Mouse (Mus musculus): ENCODE measurements around the gene Park7. TPM values are rescaled to one million over a fixed set of nuclear protein-coding genes. Genes with fewer than 3 reads are reported as not detected.
A peak's percentile ranks its signal among the peaks of the same experiment; 100 is the strongest.
"Not testable (repeated sequence)": the region's sequence is repeated elsewhere in the genome, so short reads cannot be mapped to it uniquely, and the experiment has no call there.

Gene Park7
- polyA plus RNA-seq, 1 experiment from 2014 or later = 393 TPM

- no peaks in the 10 kb centered on the region for H3K36me3 ChIP-seq
- peaks cover 26% of the 10 kb centered on the region for H3K4me1 ChIP-seq
- no peaks in the 10 kb centered on the region for H3K9me3 ChIP-seq (replicated peaks)
- no peak overlapping the region for H3K9ac ChIP-seq
- H3K27ac ChIP-seq = peak overlapping the region; percentile 82
- WGBS = 36% methylated on average over 20 of the region's 20 CpGs
- no peak overlapping the region for H3K4me3 ChIP-seq (replicated peaks)
- ATAC-seq (replicated peaks; ENCODE audit: low FRiP score) = 0 out of 2 replicates have a peak, but pooled peaks have one; percentile 16
- H3K27me3 ChIP-seq = no peaks in the 10 kb centered on the region
- H3K4me2 ChIP-seq = peak overlapping the region; percentile 35
Observed at GRCm38 (mm10) chr4:150889273-150889954, 24.8 kb downstream of the Park7 start.

- no peak overlapping the region for H3K4me2 ChIP-seq
- no peaks in the 10 kb centered on the region for H3K27me3 ChIP-seq
- ATAC-seq (replicated peaks; ENCODE audit: low FRiP score) = no peak
- H3K4me3 ChIP-seq (replicated peaks) = no peak overlapping the region
- 65% methylated on average over 4 of the region's 4 CpGs for WGBS
- peak overlapping the region; percentile 45; the same call in 1 of the 2 replicates for H3K27ac ChIP-seq
- no peaks in the 10 kb centered on the region for H3K36me3 ChIP-seq
- H3K9me3 ChIP-seq (replicated peaks) = no peaks in the 10 kb centered on the region
- H3K4me1 ChIP-seq = peaks cover 26% of the 10 kb centered on the region
- H3K9ac ChIP-seq = no peak overlapping the region
Observed at GRCm38 (mm10) chr4:150888492-150888891, 25.7 kb downstream of the Park7 start.

- Histone ChIP-seq H3K27me3 (no peaks in the 10 kb centered on the region), H3K9me3 (replicated peaks) (no peaks in the 10 kb centered on the region), H3K4me3 (replicated peaks) (no peak overlapping the region), H3K27ac (peak overlapping the region; percentile 45; the same call in 1 of the 2 replicates), H3K4me1 (peaks cover 26% of the 10 kb centered on the region), H3K4me2 (no peak overlapping the region), H3K9ac (no peak overlapping the region), H3K36me3 (no peaks in the 10 kb centered on the region)
- ATAC-seq (replicated peaks; ENCODE audit: low FRiP score) = no peak
- WGBS = 77% methylated on average over 5 of the region's 5 CpGs
Observed at GRCm38 (mm10) chr4:150887903-150888302, 26.3 kb downstream of the Park7 start.

- Histone ChIP-seq H3K27me3 (no peaks in the 10 kb centered on the region), H3K4me1 (no peaks in the 10 kb centered on the region), H3K36me3 (peaks cover 4% of the 10 kb centered on the region; the same call in 1 of the 2 replicates), H3K4me2 (no peak overlapping the region), H3K27ac (no peak overlapping the region), H3K4me3 (replicated peaks) (no peak overlapping the region), H3K9me3 (replicated peaks) (peaks cover 21% of the 10 kb centered on the region), H3K9ac (no peak overlapping the region)
- no peak for ATAC-seq (replicated peaks; ENCODE audit: low FRiP score)
- WGBS = 89% methylated on average over 5 of the region's 5 CpGs
Observed at GRCm38 (mm10) chr4:150882632-150883031, 31.6 kb downstream of the Park7 start.

- WGBS = 90% methylated on average over 5 of the region's 5 CpGs
- H3K4me1 ChIP-seq = no peaks in the 10 kb centered on the region
Observed at GRCm38 (mm10) chr4:150880364-150880763, 33.9 kb downstream of the Park7 start.

GRCm38 (mm10) chr4:150879631-150880030 lies 34.6 kb downstream of the Park7 start:
- H3K27ac ChIP-seq = no peak overlapping the region
- no peak for ATAC-seq (replicated peaks; ENCODE audit: low FRiP score)
- WGBS = 93% methylated on average over 22 of the region's 22 CpGs
- no peak overlapping the region for H3K9ac ChIP-seq
- H3K27me3 ChIP-seq = no peaks in the 10 kb centered on the region
- H3K4me2 ChIP-seq = no peak overlapping the region
- no peaks in the 10 kb centered on the region for H3K4me1 ChIP-seq
- H3K36me3 ChIP-seq = peaks cover 4% of the 10 kb centered on the region; the same call in 1 of the 2 replicates
- H3K9me3 ChIP-seq (replicated peaks) = peaks cover 21% of the 10 kb centered on the region
- no peak overlapping the region for H3K4me3 ChIP-seq (replicated peaks)

More at GRCm38 (mm10) chr4:150880364-150880763, 33.9 kb downstream of the Park7 start:
- Histone ChIP-seq H3K27ac (no peak overlapping the region), H3K27me3 (no peaks in the 10 kb centered on the region), H3K36me3 (peaks cover 4% of the 10 kb centered on the region; the same call in 1 of the 2 replicates), H3K9ac (no peak overlapping the region), H3K4me3 (replicated peaks) (no peak overlapping the region), H3K9me3 (replicated peaks) (peaks cover 21% of the 10 kb centered on the region), H3K4me2 (no peak overlapping the region)
- ATAC-seq (replicated peaks; ENCODE audit: low FRiP score) = no peak

GRCm38 (mm10) chr4:150875393-150875792 lies 38.8 kb downstream of the Park7 start:
- Histone ChIP-seq H3K4me3 (replicated peaks) (no peak overlapping the region), H3K9ac (no peak overlapping the region), H3K27ac (no peak overlapping the region), H3K4me2 (no peak overlapping the region), H3K36me3 (peaks cover 4% of the 10 kb centered on the region; the same call in 1 of the 2 replicates), H3K4me1 (peaks cover 22% of the 10 kb centered on the region), H3K9me3 (replicated peaks) (peaks cover 21% of the 10 kb centered on the region), H3K27me3 (no peaks in the 10 kb centered on the region)
- 81% methylated on average over 10 of the region's 10 CpGs for WGBS
- no peak for ATAC-seq (replicated peaks; ENCODE audit: low FRiP score)

- not testable (repeated sequence) for H3K27me3 ChIP-seq; ATAC-seq (replicated peaks; ENCODE audit: low FRiP score)
Observed at GRCm38 (mm10) chr4:150874416-150874815, 39.8 kb downstream of the Park7 start.

GRCm38 (mm10) chr4:150872681-150873080 lies 41.6 kb downstream of the Park7 start:
- no peak overlapping the region for H3K9ac ChIP-seq
- no peaks in the 10 kb centered on the region for H3K27me3 ChIP-seq
- 65% methylated on average over 8 of the region's 8 CpGs for WGBS
- H3K4me2 ChIP-seq = no peak overlapping the region
- peaks cover 33% of the 10 kb centered on the region for H3K4me1 ChIP-seq
- 0 out of 2 replicates have a peak overlapping the region, but pooled peaks have one; percentile 7 for H3K27ac ChIP-seq
- no peak overlapping the region for H3K4me3 ChIP-seq (replicated peaks)
- no peaks in the 10 kb centered on the region for H3K9me3 ChIP-seq (replicated peaks)
- H3K36me3 ChIP-seq = peaks cover 9% of the 10 kb centered on the region
- ATAC-seq (replicated peaks; ENCODE audit: low FRiP score) = no peak

More at GRCm38 (mm10) chr4:150874416-150874815, 39.8 kb downstream of the Park7 start:
- Histone ChIP-seq H3K4me1 (peaks cover 32% of the 10 kb centered on the region), H3K9me3 (replicated peaks) (peaks cover 14% of the 10 kb centered on the region)
- H3K36me3 ChIP-seq; H3K27ac ChIP-seq; H3K4me3 ChIP-seq (replicated peaks); H3K4me2 ChIP-seq; H3K9ac ChIP-seq: not testable (repeated sequence)
- WGBS = 74% methylated on average over 4 of the region's 4 CpGs

GRCm38 (mm10) chr4:150872139-150872651 lies 42.0 kb downstream of the Park7 start:
- Histone ChIP-seq H3K4me2 (no peak overlapping the region), H3K4me1 (peaks cover 33% of the 10 kb centered on the region), H3K9me3 (replicated peaks) (no peaks in the 10 kb centered on the region), H3K27me3 (no peaks in the 10 kb centered on the region), H3K36me3 (peaks cover 14% of the 10 kb centered on the region), H3K9ac (0 out of 2 replicates have a peak overlapping the region, but pooled peaks have one; percentile 19), H3K4me3 (replicated peaks) (no peak overlapping the region), H3K27ac (peak overlapping the region; percentile 7; the same call in 1 of the 2 replicates)
- 0 out of 2 replicates have a peak, but pooled peaks have one; percentile 18 for ATAC-seq (replicated peaks; ENCODE audit: low FRiP score)
- 34% methylated on average over 9 of the region's 9 CpGs for WGBS

- H3K36me3 ChIP-seq = peaks cover 20% of the 10 kb centered on the region
- H3K27me3 ChIP-seq = no peaks in the 10 kb centered on the region
- H3K9me3 ChIP-seq (replicated peaks) = no peaks in the 10 kb centered on the region
- H3K9ac ChIP-seq = 0 out of 2 replicates have a peak overlapping the region, but pooled peaks have one; percentile 19
- no peak overlapping the region for H3K4me3 ChIP-seq (replicated peaks)
- peak overlapping the region; percentile 7 for H3K27ac ChIP-seq
- H3K4me1 ChIP-seq = peaks cover 33% of the 10 kb centered on the region
- ATAC-seq (replicated peaks; ENCODE audit: low FRiP score) = peak; percentile 47; the same call in 1 of the 2 replicates
- 38% methylated on average over 10 of the region's 10 CpGs for WGBS
- no peak overlapping the region for H3K4me2 ChIP-seq
Observed at GRCm38 (mm10) chr4:150871392-150872138, 42.7 kb downstream of the Park7 start.

- ATAC-seq (replicated peaks; ENCODE audit: low FRiP score) = no peak
- Histone ChIP-seq H3K9ac (no peak overlapping the region), H3K27me3 (no peaks in the 10 kb centered on the region), H3K4me2 (no peak overlapping the region), H3K4me1 (peaks cover 33% of the 10 kb centered on the region), H3K36me3 (peaks cover 26% of the 10 kb centered on the region), H3K9me3 (replicated peaks) (no peaks in the 10 kb centered on the region), H3K27ac (peak overlapping the region; percentile 7), H3K4me3 (replicated peaks) (no peak overlapping the region)
- 87% methylated on average over 13 of the region's 13 CpGs for WGBS
Observed at GRCm38 (mm10) chr4:150870963-150871391, 43.3 kb downstream of the Park7 start.

All from kidney, embryonic 15.5 days (tissue).